Mouse (Mus musculus): ENCODE measurements at regions not wholly inside any gene's neighbourhood (a gene's known extent, or its start where the extent isn't known, plus 50 kb on each side); places are given as distances from the start of the nearest gene placed in this dataset.
A peak's percentile ranks its signal among the peaks of the same experiment; 100 is the strongest.

DNA sequence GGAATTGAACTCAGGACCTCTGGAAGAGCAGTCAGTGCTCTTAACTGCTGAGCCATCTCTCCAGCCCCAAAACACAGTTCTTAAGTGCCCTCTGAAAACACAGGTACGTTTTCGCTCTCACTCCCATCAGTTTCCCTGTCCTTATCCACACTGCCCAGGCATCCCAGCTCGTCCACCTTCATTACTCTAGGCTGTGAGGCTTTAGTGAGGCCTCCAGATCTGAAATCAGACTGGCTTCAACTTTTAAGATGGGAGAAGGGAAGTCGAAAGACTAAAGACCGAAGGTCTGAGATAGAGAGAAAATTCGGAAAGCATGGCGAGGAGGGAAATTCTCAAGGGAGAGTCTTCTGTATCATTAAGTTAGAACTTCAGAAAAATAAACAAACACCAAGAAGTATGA lies 54.8 kb upstream of the Tet2 start:
- no peaks in the 10 kb centered on the region for H3K36me3 ChIP-seq (replicated peaks)
- WGBS, result 91% methylated on average over 7 of the region's 7 CpGs
- H3K4me1 ChIP-seq, result peaks cover 15% of the 10 kb centered on the region
- H3K27me3 ChIP-seq (ENCODE audit: poor library complexity, severe bottlenecking), result no peaks in the 10 kb centered on the region
- no peaks in the 10 kb centered on the region for H3K9me3 ChIP-seq
- no peak overlapping the region for H3K27ac ChIP-seq
- no peak overlapping the region for H3K4me3 ChIP-seq
- no peak for DNase-seq (ENCODE audit: extremely low spot score, low spot score)

- H3K27ac ChIP-seq, result peak overlapping the region; percentile 64
- peak; percentile 37 for DNase-seq (ENCODE audit: extremely low spot score, low spot score)
- H3K4me3 ChIP-seq, result no peak overlapping the region; the same call in 1 of the 2 replicates
- WGBS, result 16% methylated on average over 11 of the region's 11 CpGs
- no peaks in the 10 kb centered on the region for H3K27me3 ChIP-seq (ENCODE audit: poor library complexity, severe bottlenecking)
- H3K9me3 ChIP-seq, result no peaks in the 10 kb centered on the region
- H3K4me1 ChIP-seq, result peaks cover 15% of the 10 kb centered on the region
- no peaks in the 10 kb centered on the region for H3K36me3 ChIP-seq (replicated peaks)
Observed at GRCm38 (mm10) chr3:133600447-133601220, 55.7 kb upstream of the Tet2 start.

- no peaks in the 10 kb centered on the region for H3K27me3 ChIP-seq (ENCODE audit: poor library complexity, severe bottlenecking)
- no peak for DNase-seq (ENCODE audit: extremely low spot score, low spot score)
- 86% methylated on average over 6 of the region's 6 CpGs for WGBS
- no peaks in the 10 kb centered on the region for H3K9me3 ChIP-seq
- H3K27ac ChIP-seq, result no peak overlapping the region
- H3K36me3 ChIP-seq (replicated peaks), result no peaks in the 10 kb centered on the region
- peaks cover 10% of the 10 kb centered on the region for H3K4me1 ChIP-seq
- H3K4me3 ChIP-seq, result no peak overlapping the region
Observed at GRCm38 (mm10) chr3:133605460-133605859, 60.5 kb upstream of the Tet2 start.

DNA sequence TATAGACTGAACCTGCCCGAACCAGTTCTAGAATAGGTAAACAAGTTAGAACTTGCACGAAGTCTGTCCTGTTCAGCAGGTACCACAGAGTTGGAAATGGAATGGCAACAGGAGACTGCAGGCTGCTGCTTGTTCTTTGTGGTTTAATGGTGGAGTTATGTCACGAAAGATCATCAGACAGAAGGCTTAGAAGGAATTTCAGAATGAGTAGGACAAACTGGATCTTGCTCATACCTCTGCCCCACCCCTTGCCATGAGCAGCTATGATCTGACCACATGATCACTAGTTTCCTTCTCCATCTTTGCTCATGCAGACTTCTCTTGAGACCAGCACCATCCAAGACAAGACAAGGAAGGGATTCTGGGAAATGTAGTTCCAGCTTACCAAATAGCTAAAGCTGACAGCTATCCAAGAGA lies 63.9 kb upstream of the Tet2 start:
- WGBS, result 87% methylated on average over 3 of the region's 3 CpGs
- peaks cover under 1% of the 10 kb centered on the region for H3K4me1 ChIP-seq
- no peak overlapping the region for H3K27ac ChIP-seq
- no peak for DNase-seq (ENCODE audit: extremely low spot score, low spot score)
- H3K36me3 ChIP-seq (replicated peaks), result no peaks in the 10 kb centered on the region
- no peak overlapping the region for H3K4me3 ChIP-seq
- H3K27me3 ChIP-seq (ENCODE audit: poor library complexity, severe bottlenecking), result no peaks in the 10 kb centered on the region
- no peaks in the 10 kb centered on the region for H3K9me3 ChIP-seq

DNA sequence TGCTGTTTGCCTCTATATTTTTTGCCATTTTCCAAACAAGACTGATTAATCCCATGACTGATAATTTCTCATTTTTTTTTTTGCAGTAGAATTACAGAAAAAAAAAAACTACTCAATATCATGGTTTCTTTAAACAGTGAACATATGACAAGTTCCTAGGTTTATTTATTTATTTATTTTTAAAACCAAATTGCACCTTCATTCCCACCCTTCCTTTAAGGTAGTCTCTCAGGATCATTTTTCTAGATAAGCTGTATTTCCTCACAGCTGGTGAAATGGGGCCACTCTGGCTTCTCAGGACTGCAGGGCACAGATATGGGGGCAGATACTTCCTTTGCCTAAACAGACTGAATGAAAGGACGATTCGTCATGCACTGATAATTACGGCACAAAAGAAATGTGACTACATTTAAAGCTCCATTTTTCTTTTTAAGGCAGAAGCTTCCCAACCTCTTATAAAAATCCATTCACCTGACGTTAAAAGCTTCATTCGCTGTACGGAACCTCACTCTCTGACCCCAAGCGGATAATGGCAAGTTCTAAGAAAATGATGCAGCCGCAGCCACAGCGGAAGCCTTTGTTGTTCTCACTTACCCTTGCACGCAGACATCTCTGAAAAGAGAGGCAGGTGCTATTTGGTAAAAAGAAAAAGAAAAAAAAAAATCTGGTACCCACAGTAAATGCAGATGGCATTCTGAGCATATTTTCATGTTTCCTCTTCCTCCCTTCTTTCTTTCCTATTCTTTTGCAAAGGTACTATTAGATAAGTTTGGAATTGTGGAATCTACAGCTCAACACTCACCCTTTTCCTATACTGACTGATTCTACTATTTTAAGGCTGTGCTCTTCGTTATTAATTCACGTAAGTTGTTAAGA lies 69.1 kb upstream of the Tet2 start:
- Histone ChIP-seq H3K27ac (peak overlapping the region; percentile 48; the same call in 1 of the 2 replicates), H3K9me3 (no peaks in the 10 kb centered on the region), H3K36me3 (replicated peaks) (no peaks in the 10 kb centered on the region), H3K27me3 (ENCODE audit: poor library complexity, severe bottlenecking) (no peaks in the 10 kb centered on the region), H3K4me3 (peak overlapping the region; percentile 30; the same call in 1 of the 2 replicates), H3K4me1 (peaks cover 16% of the 10 kb centered on the region)
- no peak for DNase-seq (ENCODE audit: extremely low spot score, low spot score)
- WGBS, result 32% methylated on average over 12 of the region's 12 CpGs

DNA sequence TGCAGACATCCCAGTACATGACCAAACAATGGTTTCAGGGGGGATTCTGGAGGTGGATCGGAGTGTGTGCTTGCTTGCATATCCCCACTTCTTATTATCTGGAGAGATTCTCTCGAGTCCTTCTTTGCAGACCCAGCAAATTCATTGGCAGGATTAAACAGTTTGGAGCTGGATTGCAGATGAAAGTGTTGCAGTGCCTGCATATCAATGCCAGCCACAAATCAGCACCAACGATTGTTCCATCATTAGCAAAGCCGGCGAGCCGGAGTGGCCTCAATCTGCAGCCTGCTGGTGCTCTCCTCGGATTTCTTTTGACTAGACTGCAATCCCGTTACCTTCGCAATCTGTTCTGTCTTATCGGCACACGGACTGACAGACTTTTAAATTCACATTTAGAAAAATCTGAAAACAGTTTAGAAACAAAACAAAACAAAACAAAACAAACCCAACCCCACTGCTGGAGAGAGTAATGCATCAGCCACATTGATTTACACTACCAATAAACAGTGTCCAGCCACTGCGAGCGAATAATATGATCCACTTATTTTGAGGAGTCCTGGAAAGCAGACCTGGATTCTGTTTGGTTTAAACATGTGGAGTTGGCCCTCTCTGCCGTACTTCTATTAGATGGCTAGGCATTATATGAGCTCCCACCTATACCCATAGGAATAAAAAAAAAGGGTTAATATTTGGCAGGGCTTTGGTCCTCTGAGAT lies 69.9 kb upstream of the Tet2 start:
- H3K27ac ChIP-seq, result peak overlapping the region; percentile 48; the same call in 1 of the 2 replicates
- H3K4me3 ChIP-seq, result peak overlapping the region; percentile 30; the same call in 1 of the 2 replicates
- H3K9me3 ChIP-seq, result no peaks in the 10 kb centered on the region
- no peaks in the 10 kb centered on the region for H3K36me3 ChIP-seq (replicated peaks)
- H3K27me3 ChIP-seq (ENCODE audit: poor library complexity, severe bottlenecking), result no peaks in the 10 kb centered on the region
- DNase-seq (ENCODE audit: extremely low spot score, low spot score), result no peak
- peaks cover 16% of the 10 kb centered on the region for H3K4me1 ChIP-seq
- WGBS, result 39% methylated on average over 14 of the region's 14 CpGs

DNA sequence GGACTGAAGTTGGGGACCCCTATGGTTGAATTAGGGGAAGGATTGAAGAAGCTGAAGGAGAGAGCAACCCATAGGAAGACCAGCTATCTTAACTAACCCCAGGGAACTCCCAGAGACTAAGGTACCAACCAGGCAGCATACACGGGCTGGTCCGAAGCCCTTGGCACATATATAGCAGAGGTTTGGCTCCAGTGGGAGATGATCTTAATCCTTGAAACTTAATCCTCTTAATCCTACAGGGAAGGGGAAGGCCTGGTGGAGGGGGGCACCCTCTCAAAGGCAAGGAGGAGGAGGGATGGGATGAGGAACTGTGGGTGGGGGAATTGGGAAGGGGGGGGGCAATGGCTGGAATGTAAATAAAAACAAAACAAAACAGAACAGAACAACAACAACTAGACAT lies 72.1 kb upstream of the Tet2 start:
- H3K27me3 ChIP-seq (ENCODE audit: poor library complexity, severe bottlenecking), result no peaks in the 10 kb centered on the region
- H3K4me3 ChIP-seq, result no peak overlapping the region
- DNase-seq (ENCODE audit: extremely low spot score, low spot score), result no peak
- peaks cover 16% of the 10 kb centered on the region for H3K4me1 ChIP-seq
- WGBS, result 31% methylated on average over 2 of the region's 2 CpGs
- H3K27ac ChIP-seq, result no peak overlapping the region
- H3K9me3 ChIP-seq, result no peaks in the 10 kb centered on the region
- H3K36me3 ChIP-seq (replicated peaks), result no peaks in the 10 kb centered on the region

DNA sequence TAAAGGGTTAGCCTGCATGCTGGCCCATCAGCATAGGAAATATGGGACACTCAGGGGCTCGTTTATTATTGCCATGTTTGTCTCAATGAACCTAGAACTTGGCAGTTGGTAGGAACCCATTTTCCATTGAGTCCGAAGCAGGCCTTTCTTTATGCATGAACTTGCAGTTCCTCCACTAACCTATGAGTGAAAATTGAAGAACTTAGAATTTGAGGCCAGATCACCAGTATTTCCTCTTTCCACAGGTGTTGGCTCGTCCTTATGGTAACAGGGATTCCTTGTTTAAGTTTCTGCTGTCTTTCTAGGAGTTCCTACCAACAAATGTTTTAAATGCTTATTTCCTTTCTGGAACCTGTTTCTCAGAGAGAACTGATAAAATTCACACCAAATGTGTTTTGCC lies 73.6 kb upstream of the Tet2 start:
- H3K36me3 ChIP-seq (replicated peaks), result no peaks in the 10 kb centered on the region
- H3K27ac ChIP-seq, result no peak overlapping the region
- H3K4me3 ChIP-seq, result no peak overlapping the region
- no peak for DNase-seq (ENCODE audit: extremely low spot score, low spot score)
- no peaks in the 10 kb centered on the region for H3K27me3 ChIP-seq (ENCODE audit: poor library complexity, severe bottlenecking)
- H3K9me3 ChIP-seq, result no peaks in the 10 kb centered on the region
- peaks cover 16% of the 10 kb centered on the region for H3K4me1 ChIP-seq
- WGBS, result 85% methylated on average over 3 of the region's 3 CpGs

DNA sequence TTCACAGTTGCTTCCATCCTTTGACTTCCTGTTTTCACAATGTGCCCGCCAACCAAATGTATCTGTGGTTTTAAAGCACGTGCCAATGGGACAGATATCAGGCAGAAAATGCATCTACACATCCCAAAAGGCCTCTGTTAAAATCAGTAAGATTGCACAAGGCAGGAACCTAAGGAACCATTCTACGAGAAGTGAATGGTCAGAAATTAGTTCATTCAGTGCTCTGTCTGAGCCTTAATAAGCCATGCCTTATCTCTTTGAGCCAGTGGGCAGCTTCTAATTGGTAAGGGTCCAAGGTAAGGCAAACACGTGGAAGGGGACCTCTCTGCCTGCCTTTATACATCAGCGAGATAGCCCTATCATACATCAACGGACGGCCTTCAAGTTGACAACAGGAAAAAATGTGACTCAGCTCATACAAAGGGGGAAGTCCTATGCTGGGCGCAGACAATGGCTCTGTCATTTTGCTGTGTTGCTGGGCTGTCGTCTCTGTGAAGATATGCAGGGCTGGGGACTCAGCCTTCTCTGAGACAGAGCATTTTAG lies 78.3 kb upstream of the Tet2 start:
- Histone ChIP-seq H3K9me3 (no peaks in the 10 kb centered on the region), H3K4me3 (no peak overlapping the region), H3K27ac (no peak overlapping the region), H3K36me3 (replicated peaks) (no peaks in the 10 kb centered on the region), H3K4me1 (no peaks in the 10 kb centered on the region), H3K27me3 (ENCODE audit: poor library complexity, severe bottlenecking) (no peaks in the 10 kb centered on the region)
- whole genome bisulfite sequencing, result 79% methylated on average over 9 of the region's 9 CpGs
- no peak for DNase-seq (ENCODE audit: extremely low spot score, low spot score)

GRCm38 (mm10) chr3:133624079-133624875 lies 79.3 kb upstream of the Tet2 start:
- no peak for DNase-seq (ENCODE audit: extremely low spot score, low spot score)
- H3K4me3 ChIP-seq, result no peak overlapping the region
- H3K27ac ChIP-seq, result no peak overlapping the region
- no peaks in the 10 kb centered on the region for H3K36me3 ChIP-seq (replicated peaks)
- H3K4me1 ChIP-seq, result no peaks in the 10 kb centered on the region
- no peaks in the 10 kb centered on the region for H3K9me3 ChIP-seq
- WGBS, result 88% methylated on average over 3 of the region's 3 CpGs
- H3K27me3 ChIP-seq (ENCODE audit: poor library complexity, severe bottlenecking), result no peaks in the 10 kb centered on the region

- H3K4me3 ChIP-seq, result no peak overlapping the region
- no peaks in the 10 kb centered on the region for H3K4me1 ChIP-seq
- H3K36me3 ChIP-seq (replicated peaks), result no peaks in the 10 kb centered on the region
- no peak for DNase-seq (ENCODE audit: extremely low spot score, low spot score)
- H3K27me3 ChIP-seq (ENCODE audit: poor library complexity, severe bottlenecking), result no peaks in the 10 kb centered on the region
- 93% methylated on average over 3 of the region's 3 CpGs for WGBS
- no peaks in the 10 kb centered on the region for H3K9me3 ChIP-seq
- H3K27ac ChIP-seq, result no peak overlapping the region
Observed at GRCm38 (mm10) chr3:133625046-133625445, 80.1 kb upstream of the Tet2 start.

DNA sequence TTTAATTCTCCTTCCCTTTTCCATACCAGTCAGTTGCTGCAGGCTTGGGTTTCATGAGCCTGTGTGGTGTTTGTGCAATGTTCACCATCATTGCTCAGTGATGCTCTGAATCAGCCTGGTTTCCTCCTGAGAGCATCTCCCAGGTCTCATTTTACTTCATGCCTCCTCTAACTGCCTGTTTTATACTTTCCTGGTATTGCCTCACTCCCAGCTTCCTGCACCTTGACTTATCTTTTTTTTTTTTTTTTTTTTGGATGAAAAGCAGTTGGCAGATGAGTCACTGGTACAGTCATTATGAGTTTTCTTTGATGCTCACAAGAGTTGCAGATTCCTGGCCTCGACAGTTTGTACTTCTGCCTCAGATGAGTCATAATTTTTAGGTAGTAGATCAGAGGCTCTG lies 81.5 kb upstream of the Tet2 start:
- Histone ChIP-seq H3K4me3 (no peak overlapping the region), H3K36me3 (replicated peaks) (no peaks in the 10 kb centered on the region), H3K27ac (no peak overlapping the region), H3K9me3 (no peaks in the 10 kb centered on the region), H3K4me1 (no peaks in the 10 kb centered on the region), H3K27me3 (ENCODE audit: poor library complexity, severe bottlenecking) (no peaks in the 10 kb centered on the region)
- 90% methylated on average over 1 of the region's 1 CpGs for WGBS
- DNase-seq (ENCODE audit: extremely low spot score, low spot score), result no peak
